Comparison of ENCODE assay signal across 8 mouse cellular contexts in the genomic region with DNA sequence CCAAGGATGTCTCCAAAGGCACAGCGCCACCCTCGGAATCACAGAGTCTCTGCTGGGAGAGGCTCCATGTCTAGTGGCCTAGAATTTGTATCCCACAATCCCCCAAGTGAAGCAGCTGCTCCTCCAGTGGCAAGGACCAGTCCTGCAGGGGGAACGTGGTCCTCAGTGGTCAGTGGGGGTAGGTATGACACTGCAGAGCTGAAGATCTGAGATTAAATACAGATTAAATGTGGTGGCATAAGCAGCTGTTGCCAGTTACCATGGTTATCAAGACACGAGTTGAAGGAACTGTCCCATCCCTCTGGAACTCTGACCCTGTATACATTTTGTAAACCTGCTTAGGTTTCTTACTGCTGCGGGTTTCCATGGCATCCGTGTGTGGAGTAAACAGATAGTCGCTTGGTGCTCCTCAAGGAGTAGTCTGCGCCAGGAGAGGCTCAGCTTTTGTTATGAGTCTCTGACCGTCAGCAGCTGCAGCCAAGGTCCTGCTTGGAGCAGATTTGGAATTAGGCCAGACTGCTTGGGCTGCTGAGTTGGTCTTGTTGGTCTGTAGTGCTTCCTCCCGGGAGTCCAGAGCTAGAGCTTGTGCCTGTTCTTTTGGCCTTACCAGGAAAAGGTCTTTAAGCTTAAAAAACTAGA. TPM values are rescaled to one million over a fixed set of nuclear protein-coding genes. Genes with fewer than 3 reads are reported as not detected.
DNase-seq lines count a peak whose midpoint lies in the region; ATAC-seq and TF ChIP-seq lines count a peak whose summit lies in the region.

No protein-coding gene starts in this region.

- H3K9me3 ChIP-seq in midbrain, embryonic 11.5 days (ENCODE audit: control insufficient read depth, low read length) = no peaks in the 10 kb centered on the region
- no peaks in the 10 kb centered on the region for H3K9me3 ChIP-seq in midbrain, embryonic 16.5 days (replicated peaks; ENCODE audit: control insufficient read depth, low read length, poor library complexity, severe bottlenecking)
- no peaks in the 10 kb centered on the region for H3K9me3 ChIP-seq in intestine, postnatal 0 days (ENCODE audit: control insufficient read depth)

- H3K27me3 ChIP-seq in cerebellum, adult 2 months (ENCODE audit: control insufficient read depth, insufficient read depth, low read length) = no peaks in the 10 kb centered on the region
- H3K27me3 ChIP-seq in midbrain, embryonic 11.5 days (ENCODE audit: control insufficient read depth, insufficient read depth, low read length) = no peaks in the 10 kb centered on the region
- H3K27me3 ChIP-seq in midbrain, embryonic 16.5 days (ENCODE audit: control insufficient read depth, insufficient read depth, low read depth, low read length) = no peaks in the 10 kb centered on the region
- no peaks in the 10 kb centered on the region for H3K27me3 ChIP-seq in intestine, postnatal 0 days (replicated peaks; ENCODE audit: control insufficient read depth, insufficient read depth, low read length)

- peaks cover 11% of the 10 kb centered on the region; the same call in 1 of the 2 replicates for H3K36me3 ChIP-seq in midbrain, embryonic 11.5 days (ENCODE audit: control insufficient read depth, insufficient read depth, low read length)
- peaks cover 14% of the 10 kb centered on the region for H3K36me3 ChIP-seq in midbrain, embryonic 16.5 days (ENCODE audit: control insufficient read depth, insufficient read depth, low read length)
- peaks cover 43% of the 10 kb centered on the region for H3K36me3 ChIP-seq in intestine, postnatal 0 days (ENCODE audit: control insufficient read depth, insufficient read depth)

- WGBS in cerebellum, adult 2 months = 20% methylated on average over 10 of the region's 10 CpGs
- WGBS in midbrain, embryonic 11.5 days = 78% methylated on average over 10 of the region's 10 CpGs
- 57% methylated on average over 10 of the region's 10 CpGs for WGBS in midbrain, embryonic 16.5 days
- 52% methylated on average over 10 of the region's 10 CpGs for WGBS in intestine, postnatal 0 days

- H3K4me2 ChIP-seq in midbrain, embryonic 11.5 days = no peak overlapping the region
- H3K4me2 ChIP-seq in midbrain, embryonic 16.5 days (ENCODE audit: low read length) = no peak overlapping the region
- no peak overlapping the region for H3K4me2 ChIP-seq in intestine, postnatal 0 days (replicated peaks; ENCODE audit: low read depth)

- no peak overlapping the region for H3K4me3 ChIP-seq in cerebellum, adult 2 months (replicated peaks; ENCODE audit: insufficient read depth, low read depth, low read length)
- no peak overlapping the region for H3K4me3 ChIP-seq in midbrain, embryonic 11.5 days (ENCODE audit: low read depth, low read length)
- no peak overlapping the region for H3K4me3 ChIP-seq in midbrain, embryonic 16.5 days (ENCODE audit: low read depth, low read length)
- no peak overlapping the region for H3K4me3 ChIP-seq in intestine, postnatal 0 days (ENCODE audit: low read depth, low read length)

- TF ChIP-seq CTCF in cerebellum, adult 2 months (IDR thresholded peaks at IDR 0.05; ENCODE audit: borderline replicate concordance, insufficient read depth, low read depth, low read length) = peak; percentile 23; the same call in 1 of the 2 replicates
- peak; percentile 53 for TF ChIP-seq CTCF in intestine, postnatal 0 days (IDR thresholded peaks at IDR 0.05; ENCODE audit: low read depth)

- peak in 1 of 2 experiments; percentile 52 for DNase-seq in cerebellum, adult 2 months
- no peak for DNase-seq in cerebellum, postnatal 4 days (ENCODE audit: low spot score in 2 of 2)
- no peak for DNase-seq in midbrain, embryonic 11.5 days (ENCODE audit: low spot score, missing footprints)
- peak; percentile 33 for DNase-seq in retina, postnatal 7 days (ENCODE audit: low read depth, low spot score)
- no peak for DNase-seq in left cerebral cortex, adult 11 months (ENCODE audit: low spot score)

- no peak overlapping the region for H3K27ac ChIP-seq in cerebellum, adult 2 months (ENCODE audit: insufficient read depth, low read length)
- H3K27ac ChIP-seq in midbrain, embryonic 11.5 days (ENCODE audit: low read depth, low read length) = no peak overlapping the region
- H3K27ac ChIP-seq in midbrain, embryonic 16.5 days (ENCODE audit: low read length) = no peak overlapping the region; the same call in 1 of the 2 replicates
- H3K27ac ChIP-seq in intestine, postnatal 0 days (ENCODE audit: low read depth, low read length) = peak overlapping the region; percentile 41; the same call in 1 of the 2 replicates

- no peak for TF ChIP-seq POLR2A in cerebellum, adult 2 months (IDR thresholded peaks at IDR 0.05; ENCODE audit: borderline replicate concordance, insufficient read depth, low read length)

- no peak overlapping the region for H3K9ac ChIP-seq in midbrain, embryonic 11.5 days (ENCODE audit: low read length)
- no peak overlapping the region for H3K9ac ChIP-seq in midbrain, embryonic 16.5 days (ENCODE audit: low read depth, low read length)
- no peak overlapping the region for H3K9ac ChIP-seq in intestine, postnatal 0 days (ENCODE audit: low read depth, low read length)

- 0 out of 2 replicates have a peak, but pooled peaks have one; percentile 27 for ATAC-seq in midbrain, embryonic 11.5 days (ENCODE audit: low FRiP score)
- no peak for ATAC-seq in midbrain, embryonic 16.5 days
- ATAC-seq in intestine, postnatal 0 days = no peak
- ATAC-seq in erythroblast, adult 5-6 weeks (replicated peaks; ENCODE audit: low FRiP score, poor library complexity, severe bottlenecking) = no peak

- H3K4me1 ChIP-seq in cerebellum, adult 2 months (ENCODE audit: control insufficient read depth, insufficient read depth, low read length) = peaks cover 6% of the 10 kb centered on the region
- no peaks in the 10 kb centered on the region for H3K4me1 ChIP-seq in midbrain, embryonic 11.5 days (ENCODE audit: control insufficient read depth, insufficient read depth, low read length)
- 0 out of 2 replicates have a peak, but pooled peaks cover 3% of the 10 kb centered on the region for H3K4me1 ChIP-seq in midbrain, embryonic 16.5 days (ENCODE audit: control insufficient read depth, insufficient read depth, low read length)
- no peaks in the 10 kb centered on the region for H3K4me1 ChIP-seq in intestine, postnatal 0 days (replicated peaks; ENCODE audit: control insufficient read depth, insufficient read depth, low read length)

RNA-seq across cellular contexts. Expression of a gene that starts 53.5 kb away (rescaled TPM):
- polyA plus RNA-seq in cerebellum, adult 2 months (2012; rRNA removed) = 30.8 and 31.7 TPM in 2 replicates
- 5.8 and 9.4 TPM in 2 replicates for polyA plus RNA-seq in midbrain, embryonic 11.5 days (2014; fragmentation: Nextera tagmentation; extraction: Ambion mirVana)
- polyA plus RNA-seq in midbrain, embryonic 16.5 days (2015; fragmentation: Nextera tagmentation; extraction: Ambion mirVana) = 6.1 and 6.7 TPM in 2 replicates
- polyA plus RNA-seq in intestine, postnatal 0 days (2015; fragmentation: Nextera tagmentation; extraction: Ambion mirVana) = 11.8 and 12.2 TPM in 2 replicates
- total RNA-seq in erythroblast, adult 5-6 weeks (2015; ENCODE audit: low replicate concordance) = 9.0 and 18.1 TPM in 2 replicates
- total RNA-seq in erythroblast, adult 5-6 weeks (2017; ENCODE audit: low replicate concordance) = 5.5 and 6.0 TPM in 2 replicates
